Mouse (Mus musculus): Measurements from ENCODE around the gene Pla2g6.

DNA sequence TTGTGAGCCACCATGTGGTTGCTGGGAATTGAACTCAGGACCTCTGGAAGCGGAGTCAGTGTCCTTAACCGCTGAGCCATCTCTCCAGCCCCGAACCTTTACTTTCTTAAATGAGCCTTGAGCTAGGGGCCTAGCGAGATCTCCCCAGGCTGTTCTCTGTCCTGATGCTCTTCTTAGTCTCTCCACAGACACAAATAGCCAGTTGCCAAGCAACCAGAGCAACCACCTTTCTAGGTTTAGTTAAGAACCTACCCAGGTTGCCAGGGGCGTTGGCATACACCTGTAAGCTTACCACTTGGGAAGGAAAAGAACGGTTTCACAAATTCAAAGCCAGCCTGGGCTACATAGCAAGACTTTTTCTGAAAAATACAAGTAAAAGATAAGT is 1.8 kb upstream of the Pla2g6 start:
- TF ChIP-seq POLR2A (IDR thresholded peaks at IDR 0.05; ENCODE audit: insufficient read depth, low read length) (no peak), CTCF (IDR thresholded peaks at IDR 0.05; ENCODE audit: low read depth, low read length) (no peak), EP300 (IDR thresholded peaks at IDR 0.05; ENCODE audit: insufficient read depth, low read depth, low read length) (no peak)

All from ES-Bruce4 (cell line).